Mouse (Mus musculus) MEL-GATA-1-ER (cell line): Measurements from ENCODE around the gene Gm42791.

Experiments
- DNase-seq: peaks from one replicate; pipeline ENCODE4 v3.0.0-alpha.2; 2012; ENCODE audit warnings: low read depth; ENCODE audit errors: extremely low read depth

Gm42791 gene

DNA sequence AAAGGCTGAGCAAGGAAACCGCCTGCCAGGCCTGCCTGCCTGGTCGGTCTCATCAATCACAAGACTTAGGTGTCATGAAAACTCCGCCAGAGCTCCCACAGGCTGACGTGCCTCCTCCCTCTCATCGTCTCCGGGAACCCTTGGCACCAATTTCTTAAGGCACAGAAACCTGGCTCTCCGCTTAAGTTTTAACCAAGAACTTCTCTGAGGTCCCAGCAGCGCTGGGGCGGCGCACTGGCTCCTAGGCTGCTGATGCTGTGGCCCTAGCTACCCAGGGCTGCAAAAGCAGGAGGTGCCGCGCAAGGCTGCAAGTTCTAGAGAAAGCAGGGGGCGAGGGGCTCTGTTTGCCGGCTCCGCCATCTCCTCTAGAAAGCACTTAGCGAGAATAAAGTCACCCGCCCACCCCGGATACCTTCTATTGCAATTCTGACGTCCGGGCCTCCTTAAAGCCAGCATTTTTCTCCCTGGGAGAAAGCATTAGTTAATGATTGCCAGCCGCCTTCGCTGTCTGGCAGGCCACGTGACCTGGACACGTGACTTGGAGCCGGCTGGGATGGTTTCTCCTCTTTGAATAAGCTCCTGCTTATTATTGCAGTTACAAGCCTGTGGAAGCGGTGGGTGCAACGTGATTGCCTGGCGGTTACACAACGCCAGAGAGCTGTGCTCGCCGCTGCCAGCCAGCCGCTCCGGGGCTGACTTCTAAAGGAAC, at the start of gene Gm42791:
Gm42791 (minus strand) TSS at position 442 of the 709 bp plus-strand sequence.
- DNase-seq = peak; percentile 91

DNA sequence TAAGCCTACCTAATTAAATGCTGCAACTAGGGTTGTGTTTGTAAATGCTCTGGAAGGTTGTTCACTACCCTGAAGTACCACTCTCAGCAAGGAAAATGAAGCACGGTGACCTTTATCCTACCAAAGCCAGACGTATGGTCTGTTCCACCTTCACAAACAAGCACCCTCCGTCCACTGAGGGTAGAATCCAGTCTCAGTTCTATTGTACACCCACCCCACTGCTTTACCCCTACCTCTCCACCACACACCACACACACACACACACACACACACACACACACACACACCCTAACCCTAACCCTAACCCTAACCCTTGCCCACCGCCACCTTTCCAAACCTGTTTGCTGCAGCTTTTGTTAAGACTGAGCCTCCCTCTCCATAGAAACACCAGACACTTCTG, 49.1 kb upstream of the Gm42791 start:
- DNase-seq = no peak

DNA sequence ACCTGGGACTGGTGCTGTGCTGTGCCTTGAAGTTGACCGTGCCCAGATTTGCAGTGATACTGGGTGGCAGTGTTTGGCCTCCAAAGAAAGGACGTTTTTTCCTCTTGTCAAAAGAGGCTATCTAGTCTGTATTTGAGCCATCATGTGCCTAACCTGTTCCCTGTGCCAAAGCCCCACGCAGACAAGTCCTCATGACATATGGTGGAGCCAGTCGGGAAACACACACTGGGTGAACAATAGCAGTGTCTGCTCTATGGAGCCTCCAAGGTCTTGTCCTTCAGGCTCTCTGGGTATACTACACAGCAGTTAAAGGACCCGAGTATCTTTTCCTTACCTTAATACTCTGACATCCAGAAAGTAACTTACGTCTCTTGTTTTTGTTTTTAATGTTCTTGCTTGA, 48.3 kb upstream of the Gm42791 start:
- DNase-seq = no peak

DNA sequence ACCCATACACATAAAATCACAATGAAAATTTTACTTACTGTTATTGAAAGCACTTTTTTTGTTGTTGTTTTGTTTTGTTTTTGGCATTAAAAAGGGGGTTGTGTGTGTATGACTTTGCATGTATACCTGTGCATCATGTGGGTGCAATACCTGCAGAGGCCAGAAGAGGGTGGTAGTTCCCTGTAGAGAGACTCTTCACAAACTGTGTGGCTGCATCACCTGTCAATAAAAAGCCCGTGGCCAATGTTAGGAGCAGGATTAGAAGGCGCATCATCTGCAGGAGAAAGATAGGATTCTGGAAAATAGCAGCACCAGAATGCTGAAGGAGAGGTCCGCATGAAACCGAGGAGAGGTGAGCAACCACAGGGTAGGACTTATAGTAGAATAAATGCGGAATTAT, 44.9 kb upstream of the Gm42791 start:
- peak; percentile 72 for DNase-seq

DNA sequence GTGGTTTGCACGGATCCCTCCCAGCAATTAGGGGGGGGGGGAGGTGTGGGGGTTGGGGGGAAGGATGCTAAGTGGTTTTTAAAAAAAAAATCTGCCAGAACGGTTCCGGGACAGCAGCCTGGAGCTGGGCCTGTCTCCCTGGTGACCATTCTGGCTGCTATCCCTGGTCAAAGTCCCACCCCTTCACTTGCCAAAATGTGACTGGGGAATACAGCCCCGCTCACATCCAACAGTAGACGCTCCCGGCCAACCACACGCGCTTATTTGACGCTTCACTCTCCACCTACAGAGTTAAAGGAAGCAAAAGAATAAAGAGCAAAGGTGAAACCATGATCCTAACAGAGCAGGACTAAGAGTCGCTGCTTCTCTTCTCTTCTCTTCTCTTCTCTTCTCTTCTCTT, 42.8 kb upstream of the Gm42791 start:
- DNase-seq = no peak

DNA sequence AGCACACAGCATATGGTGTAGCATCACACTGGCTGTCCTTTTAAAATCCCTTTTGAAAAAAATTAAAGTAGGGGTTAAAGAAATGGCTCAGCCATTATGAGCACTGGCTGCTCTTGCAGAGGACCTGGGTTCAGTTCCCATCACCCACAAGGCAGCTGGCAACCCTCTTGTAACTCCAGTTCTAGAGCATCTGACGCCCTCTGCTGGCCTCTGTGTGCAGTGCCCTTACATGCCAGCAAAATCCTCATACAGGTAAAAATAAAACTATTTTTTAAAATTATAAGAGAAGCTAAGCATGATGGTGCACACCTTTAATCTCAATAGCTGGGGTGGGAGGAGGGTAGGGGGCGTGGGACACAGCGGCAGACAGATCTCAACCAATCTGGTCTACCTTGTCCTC, 42.0 kb upstream of the Gm42791 start:
- no peak for DNase-seq

DNA sequence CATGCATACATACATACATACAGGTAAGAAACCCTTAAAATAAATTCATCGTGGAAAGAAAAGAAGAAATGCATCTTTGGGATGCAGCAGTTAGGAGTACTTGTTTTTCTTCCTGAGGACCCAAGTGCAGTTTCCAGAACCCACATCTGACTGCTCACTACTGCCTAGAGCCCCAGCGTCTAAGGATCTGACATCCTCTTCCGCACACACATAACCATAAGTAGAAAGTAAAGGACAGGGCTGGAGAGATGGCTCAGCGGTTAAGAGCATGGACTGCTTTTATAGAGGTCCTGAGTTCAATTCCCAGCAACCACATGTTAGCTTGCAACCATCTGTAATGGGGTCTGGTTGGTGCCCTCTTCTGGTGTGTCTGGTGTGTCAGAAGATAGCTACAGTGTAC, 37.5 kb upstream of the Gm42791 start:
- no peak for DNase-seq

DNA sequence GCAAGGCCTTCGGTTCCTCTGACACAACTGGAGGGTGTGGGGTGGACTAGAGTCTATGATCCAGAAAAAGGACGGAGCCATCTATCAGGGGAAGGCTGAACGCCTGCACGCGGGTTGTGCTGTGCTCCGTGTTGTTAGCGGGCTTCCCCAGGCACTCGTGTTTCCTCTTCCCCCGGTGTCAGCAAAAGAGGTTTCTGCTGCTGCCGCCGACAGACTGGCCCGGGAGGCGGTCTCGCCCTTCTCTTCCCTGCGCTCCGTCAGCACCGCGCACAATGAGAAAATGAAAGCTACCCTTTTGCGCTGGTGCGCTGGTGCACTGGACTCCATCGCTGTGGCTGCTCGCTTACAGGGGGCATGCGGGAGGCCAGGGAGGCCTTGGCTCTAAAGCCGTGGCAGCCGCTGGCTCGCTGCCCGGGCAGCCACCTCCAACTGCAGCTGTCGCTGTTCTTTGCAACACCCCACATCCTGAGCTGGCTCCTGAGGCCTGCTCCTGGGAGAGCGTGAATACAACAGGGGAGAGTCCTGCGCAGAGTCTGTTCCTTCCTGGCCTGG, 36.3 kb upstream of the Gm42791 start:
- DNase-seq = no peak

DNA sequence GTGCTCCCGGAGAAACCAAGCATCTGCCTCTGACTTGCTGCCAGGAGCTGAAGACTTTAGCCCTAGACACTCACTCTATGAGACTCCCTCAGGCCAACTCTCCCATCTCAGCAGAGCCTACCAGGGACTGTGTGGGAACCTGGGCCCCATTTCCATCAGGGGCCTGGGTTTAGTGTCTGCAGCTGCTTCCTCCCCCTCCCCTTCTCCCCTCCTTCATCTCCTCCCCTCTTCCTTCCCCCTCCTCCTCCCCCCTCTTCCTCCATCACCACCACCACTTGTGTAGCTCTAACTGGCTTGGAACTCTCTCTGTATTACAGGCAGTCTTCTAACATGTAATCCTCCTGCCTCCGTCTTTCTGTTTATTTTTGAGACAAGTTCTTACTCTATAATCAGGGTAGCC, 35.2 kb upstream of the Gm42791 start:
- no peak for DNase-seq

DNA sequence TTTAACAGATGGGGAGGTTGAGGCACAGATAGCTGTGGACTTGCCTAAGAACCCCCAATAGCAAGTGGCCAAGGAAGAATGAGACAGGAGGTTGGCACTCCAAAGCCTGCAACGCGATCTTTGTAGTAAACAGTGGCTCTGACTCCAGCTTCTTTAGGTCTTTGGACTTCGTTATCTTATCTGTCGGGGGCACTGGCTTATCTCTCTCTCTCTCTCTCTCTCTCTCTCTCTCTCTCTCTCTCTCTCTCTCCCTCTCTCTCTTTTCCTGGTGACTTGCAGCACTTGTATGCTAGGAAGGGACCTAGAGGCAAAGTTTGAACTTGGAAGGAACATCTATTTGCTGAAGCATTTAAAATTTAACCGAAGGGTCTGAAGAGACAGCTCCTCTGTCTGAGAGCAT, 33.4 kb upstream of the Gm42791 start:
- DNase-seq = no peak

DNA sequence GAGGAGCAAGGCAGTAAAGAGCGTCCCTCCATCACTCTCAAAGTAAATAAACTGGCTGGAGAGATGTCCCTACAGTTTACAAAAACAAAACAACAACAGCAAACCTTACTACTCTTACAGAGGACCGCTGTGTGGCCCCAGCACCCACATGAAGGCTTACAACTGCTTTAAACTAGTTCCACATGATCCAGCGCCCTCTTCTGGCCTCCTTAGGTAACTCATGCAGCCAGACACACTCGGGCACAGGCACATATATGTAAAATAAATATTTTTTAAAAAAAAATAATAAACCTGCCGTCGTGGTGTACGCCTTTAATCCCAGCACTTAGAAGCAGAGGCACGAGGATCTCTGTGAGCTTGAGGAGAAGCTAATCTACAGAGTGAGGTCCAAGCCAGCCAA, 32.4 kb upstream of the Gm42791 start:
- no peak for DNase-seq

DNA sequence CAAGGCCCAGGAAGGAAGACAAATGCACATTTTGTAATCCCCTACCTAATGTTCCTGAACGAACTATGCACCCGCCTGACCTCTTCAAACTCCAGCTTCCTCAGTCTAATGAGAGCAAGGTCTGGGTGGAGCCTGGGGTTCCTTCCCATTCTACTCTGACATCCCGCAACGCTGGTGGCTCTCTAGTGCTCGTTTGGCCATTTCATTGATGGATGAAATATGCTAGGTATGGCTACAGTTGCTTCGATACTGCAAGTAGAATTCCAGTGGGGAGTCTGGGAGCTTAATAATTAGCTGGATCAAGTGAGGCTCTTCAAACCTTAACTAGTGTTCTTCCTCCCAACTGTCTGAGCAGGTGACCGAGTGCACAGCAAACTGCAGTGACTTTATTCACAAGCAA, 26.2 kb upstream of the Gm42791 start:
- no peak for DNase-seq

DNA sequence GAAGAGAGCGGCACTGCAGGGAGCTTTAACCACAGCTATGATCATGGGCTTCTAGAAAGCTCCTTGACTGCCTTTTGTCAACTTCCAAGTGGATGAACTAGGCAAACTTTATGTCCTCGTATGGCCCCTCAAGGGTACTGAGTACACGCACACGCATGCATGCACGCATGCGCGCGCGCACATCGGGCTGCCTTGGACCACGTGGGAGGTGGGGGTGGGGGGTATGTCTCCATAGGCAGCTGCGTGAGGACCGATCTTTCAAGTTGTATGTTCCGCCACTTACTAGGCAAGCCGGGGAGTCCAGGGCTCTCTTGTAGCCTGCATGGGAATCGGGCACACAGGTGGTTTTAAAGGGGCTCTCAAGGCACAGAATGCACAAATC, 25.7 kb upstream of the Gm42791 start:
- no peak for DNase-seq

DNA sequence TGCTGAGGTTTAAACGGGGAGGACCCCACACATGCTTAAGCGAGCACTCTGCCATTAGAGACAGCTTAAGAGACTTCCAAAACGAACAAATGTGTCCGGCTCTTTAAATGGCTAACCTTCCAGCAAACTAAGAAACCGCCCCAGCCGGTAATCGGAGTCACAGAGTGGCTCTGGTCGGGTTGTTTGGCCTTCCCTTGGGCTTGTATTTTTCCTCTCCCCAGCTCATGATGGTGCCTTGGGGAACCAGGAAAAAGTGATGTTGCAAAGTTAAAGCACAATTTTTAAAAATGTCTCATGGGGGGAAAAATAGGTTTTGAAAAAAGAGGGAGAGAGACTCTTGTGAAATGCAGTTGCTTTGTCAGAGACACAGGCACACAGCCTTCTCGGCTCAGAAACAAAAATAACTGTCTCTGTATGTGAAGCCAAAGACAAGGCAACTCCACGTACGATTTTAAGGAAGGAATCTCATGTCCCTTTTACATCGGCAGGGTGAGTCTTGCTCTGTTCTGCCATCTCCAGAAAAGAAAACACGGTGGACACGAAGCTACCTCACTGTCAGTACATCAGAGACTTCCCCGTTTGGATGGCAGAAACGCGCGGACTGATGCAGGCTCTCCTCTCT, 25.2 kb upstream of the Gm42791 start:
- DNase-seq = no peak

DNA sequence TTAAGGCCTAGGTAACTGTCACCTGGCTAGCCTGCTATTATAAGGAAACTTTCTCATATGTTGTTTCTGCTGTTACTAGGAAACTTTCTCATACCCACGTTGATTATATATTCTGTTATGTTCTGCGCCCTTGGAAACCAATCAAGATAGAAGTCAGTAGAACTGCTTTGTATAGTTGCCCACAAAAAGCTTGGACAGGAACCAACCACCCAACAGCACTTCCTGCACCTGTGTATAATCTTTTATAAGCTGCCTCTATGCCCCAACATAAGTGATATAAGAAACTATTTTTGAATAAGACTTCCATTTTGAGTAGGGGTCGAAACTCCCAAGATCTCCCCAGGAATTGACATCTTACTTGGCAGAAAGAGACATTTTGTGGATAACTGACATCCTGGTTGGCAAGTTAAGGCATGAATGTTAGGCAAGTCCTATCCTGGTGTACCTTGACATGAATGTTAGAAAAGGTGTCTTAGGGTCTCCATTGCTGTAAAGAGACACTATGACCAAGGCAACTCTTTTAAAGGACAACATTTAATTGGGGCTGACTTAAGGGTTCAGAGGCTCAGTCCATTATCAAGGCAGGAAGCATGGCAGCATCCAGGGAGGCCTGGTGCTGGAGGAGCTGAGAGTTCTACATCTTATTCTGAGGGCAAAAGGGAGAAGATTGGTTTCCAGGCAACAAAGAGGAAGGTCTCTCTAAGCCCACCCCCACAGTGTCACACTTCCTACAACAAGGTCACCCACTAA, 22.9 kb upstream of the Gm42791 start:
- DNase-seq = no peak

DNA sequence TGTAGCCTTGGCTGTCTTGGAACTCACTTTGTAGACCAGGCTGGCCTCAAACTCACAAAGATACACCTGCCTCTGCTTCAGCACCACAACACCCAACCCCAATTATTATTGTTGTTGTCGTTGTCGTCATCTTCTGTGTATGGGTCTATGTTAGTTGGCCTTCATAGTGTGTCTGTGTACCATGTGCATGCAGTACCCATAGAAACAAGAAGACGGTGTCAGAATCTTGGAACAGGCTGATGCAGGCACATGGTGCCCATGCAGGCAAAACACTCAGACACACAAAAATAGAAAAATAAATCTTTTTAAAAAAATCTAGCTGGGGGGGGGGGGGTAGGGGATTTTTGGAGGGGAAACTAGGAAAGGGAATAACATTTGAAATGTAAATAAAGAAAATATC, 22.2 kb upstream of the Gm42791 start:
- DNase-seq = no peak

DNA sequence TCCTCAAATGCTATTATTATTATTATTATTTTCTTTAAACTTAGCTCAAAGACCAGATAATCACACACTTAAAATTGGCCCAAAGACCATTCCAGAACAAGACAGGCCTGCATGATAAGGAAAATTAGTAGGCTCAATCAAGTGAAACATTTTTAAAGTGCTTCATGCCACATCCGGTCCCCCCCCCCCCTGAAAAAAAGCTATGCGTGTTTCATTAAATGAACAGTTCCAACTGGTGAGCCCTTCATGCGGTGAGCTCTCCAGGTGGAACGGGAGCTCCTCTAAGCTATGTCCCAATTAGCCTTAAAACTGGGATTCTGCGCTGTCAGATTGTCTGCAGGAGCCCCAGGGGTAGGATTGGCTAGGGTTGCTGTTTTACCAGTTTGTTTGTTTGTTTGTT, 21.3 kb upstream of the Gm42791 start:
- no peak for DNase-seq

DNA sequence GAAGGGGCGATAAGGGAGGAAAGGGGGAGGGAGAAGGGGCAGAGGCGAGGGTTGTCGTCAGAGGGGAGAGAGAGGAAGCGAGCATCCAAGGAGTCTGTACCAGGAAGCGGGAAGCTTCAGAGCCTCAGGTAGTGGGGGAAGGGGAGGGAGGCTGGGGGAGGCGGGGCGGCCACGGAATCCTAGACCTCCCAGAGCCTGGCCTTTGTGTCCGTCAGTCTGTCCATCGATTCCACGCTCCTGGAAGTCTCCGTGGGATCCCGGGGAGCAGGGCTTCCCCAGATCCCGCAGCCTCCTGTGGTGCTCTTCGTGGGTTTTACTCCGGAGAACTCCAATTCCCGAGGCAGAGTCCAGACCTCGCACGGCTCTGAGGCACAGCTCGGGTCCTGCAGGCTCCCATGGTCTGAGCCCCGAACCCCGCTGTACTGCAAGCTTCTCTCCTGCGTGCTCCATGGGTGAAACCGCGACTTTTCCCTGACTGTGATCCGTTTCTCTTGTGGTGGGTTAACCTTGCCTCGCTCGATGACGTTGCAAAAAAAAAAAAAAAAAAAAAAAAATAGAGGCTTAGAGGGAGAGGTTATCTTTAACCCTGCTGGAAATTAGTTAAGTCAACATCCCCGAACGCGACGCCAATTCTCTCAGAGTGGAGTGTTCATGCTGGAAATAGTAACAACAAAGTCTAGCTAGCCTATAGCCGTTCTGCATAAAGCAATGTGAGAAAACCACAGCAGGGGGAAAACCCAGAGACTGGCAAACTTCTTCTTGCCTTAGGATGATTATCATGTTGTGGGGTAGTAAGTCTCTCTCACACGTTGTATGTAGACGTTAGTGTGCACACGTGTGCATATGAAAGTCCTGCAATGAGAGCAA, 20.6 kb upstream of the Gm42791 start:
- DNase-seq = no peak

DNA sequence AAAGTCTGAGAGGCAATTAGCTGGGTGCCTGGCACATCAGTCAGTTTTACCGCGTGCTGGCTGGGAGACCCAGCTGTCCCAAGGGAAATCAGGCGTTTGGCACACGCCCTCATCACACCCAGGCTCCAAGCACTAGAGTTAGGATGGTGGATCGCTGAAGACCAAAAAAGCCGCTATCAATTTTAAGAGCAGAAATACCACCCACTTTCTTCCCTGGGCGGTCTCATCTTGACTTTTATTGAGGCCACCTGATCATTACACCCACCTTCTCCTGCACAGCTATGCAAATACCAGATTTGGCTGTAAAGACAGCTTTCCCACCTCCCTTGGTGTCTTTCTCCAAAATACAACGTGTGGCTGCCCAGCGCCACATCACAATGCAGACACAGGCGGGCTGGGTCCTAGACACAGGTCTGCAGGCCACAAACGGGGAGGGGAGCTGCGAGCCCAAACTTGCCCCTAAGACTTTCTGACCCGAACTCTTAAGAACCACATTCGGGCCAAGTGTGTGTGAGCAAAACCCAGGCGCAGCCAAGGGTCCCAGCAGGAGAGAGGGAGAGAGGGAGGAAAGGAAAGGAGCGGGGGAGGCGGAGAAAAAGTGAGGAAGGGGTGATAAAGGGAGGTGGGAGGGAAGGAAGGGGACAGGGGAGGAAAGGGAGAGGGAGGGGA, 19.8 kb upstream of the Gm42791 start:
- DNase-seq = no peak

DNA sequence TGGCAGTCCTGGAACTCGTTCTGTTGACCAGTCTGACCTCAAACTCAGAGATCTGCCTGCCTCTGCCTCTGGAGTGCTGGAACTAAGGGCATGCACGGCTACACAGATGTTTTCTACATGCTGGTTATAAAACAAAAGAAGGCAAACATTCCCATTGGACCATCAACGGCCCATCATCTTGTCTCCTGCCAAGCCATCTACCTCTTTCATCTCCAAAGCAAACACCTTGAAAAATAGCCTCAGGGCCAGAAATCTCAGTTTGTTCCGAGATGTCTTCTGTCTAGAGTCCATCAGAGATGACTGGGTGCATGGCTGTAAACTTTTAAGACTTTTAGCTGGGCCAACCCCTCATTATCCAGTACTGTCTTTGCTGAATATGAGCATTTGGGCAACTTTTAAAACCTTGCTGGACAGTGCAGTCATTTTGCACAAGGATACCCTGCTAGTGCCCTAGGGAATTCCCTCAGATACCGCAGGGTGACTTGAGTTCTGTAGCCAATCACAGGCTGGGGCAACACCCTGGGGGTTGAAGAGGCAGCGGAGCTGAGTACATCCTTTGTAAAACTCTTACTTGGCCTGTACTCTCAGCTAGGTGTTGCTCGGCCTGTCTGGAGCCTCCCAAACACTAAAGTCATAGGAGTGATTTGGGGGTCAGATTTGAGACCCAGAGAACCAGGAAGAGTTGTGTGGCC, 19.0 kb upstream of the Gm42791 start:
- no peak for DNase-seq
